Mouse (Mus musculus) brown adipose tissue, adult 24 weeks (tissue): ENCODE measurements around the gene Tas2r137. TPM values are rescaled to one million over a fixed set of nuclear protein-coding genes. Genes with fewer than 3 reads are reported as not detected.

Experiments used
- polyA plus RNA-seq: library from polyadenylated mRNA; stranded (reverse); fragments of >200 nt; gene quantifications from 2 replicates; pipeline ENCODE4 v1.2.4, GENCODE M21; 2012; ENCODE audit not compliant: missing spikeins, insufficient read depth, insufficient read length

Tas2r137 gene
- polyA plus RNA-seq, 1 experiment = not detected

Other genes starting within 250 kb of the Tas2r137 start
- 13.4 and 18.6 TPM in 2 replicates for gene Agk, start 166.1 kb upstream of the Tas2r137 start, polyA plus RNA-seq
- gene E330009J07Rik, start 55.1 kb upstream of the Tas2r137 start, polyA plus RNA-seq = 2.8 and 3.7 TPM in 2 replicates
- not detected in 2 replicates for gene Wee2, start 52.1 kb upstream of the Tas2r137 start, polyA plus RNA-seq
- gene Ssbp1, start 19.9 kb upstream of the Tas2r137 start, polyA plus RNA-seq = 76.8 and 95.7 TPM in 2 replicates
- gene Tas2r108, start 2.3 kb downstream of the Tas2r137 start, polyA plus RNA-seq = not detected in 2 replicates
- not detected in 2 replicates for gene Prss37, start 28.3 kb downstream of the Tas2r137 start, polyA plus RNA-seq
- gene Olfr461, start 63.8 kb downstream of the Tas2r137 start, polyA plus RNA-seq = not detected in 2 replicates
- not detected in 2 replicates for gene Olfr460, start 78.3 kb downstream of the Tas2r137 start, polyA plus RNA-seq
- gene Clec5a, start 94.6 kb downstream of the Tas2r137 start, polyA plus RNA-seq = 0.67 and 1.5 TPM in 2 replicates
- not detected in 2 replicates for gene Tas2r138, start 122.1 kb downstream of the Tas2r137 start, polyA plus RNA-seq
- 0.79 TPM in 1 of 2 replicates, not detected in the other for gene Mgam, start 137.6 kb downstream of the Tas2r137 start, polyA plus RNA-seq